Mouse (Mus musculus) MEL (cell line): Measurements from ENCODE around the gene Zfp990. TPM values are rescaled to one million over a fixed set of nuclear protein-coding genes. Genes with fewer than 3 reads are reported as not detected.
"Not testable (repeated sequence)": the region's sequence is repeated elsewhere in the genome, so short reads cannot be mapped to it uniquely, and the experiment has no call there.

Experiments used
- DNase-seq: peaks from one replicate; pipeline ENCODE4 v3.0.0; 2011; ENCODE audit warnings: low read depth, low spot score
- H3K27ac ChIP-seq: 2 replicates; pipeline ENCODE4 v1.5.1; 2012; ENCODE audit warnings: low read depth, mild to moderate bottlenecking, control low read depth, low read length, moderate library complexity; ENCODE audit not compliant: control insufficient read depth
- H3K27me3 ChIP-seq, 2 experiments: fragments of 150-350 bp in 1 of 2; sonication (generic) in 1 of 2; 2 replicates each; pipeline ENCODE4 v1.6.1; 2012; ENCODE audit warnings: low read length in 2 of 2, mild to moderate bottlenecking in 2 of 2, improper control_type of control experiment in 1 of 2, moderate library complexity in 1 of 2; ENCODE audit not compliant: insufficient read depth in 2 of 2, control insufficient read depth in 1 of 2
- H3K36me3 ChIP-seq, 2 experiments: 2 replicates each; pipeline ENCODE4 v1.6.1; 2012 to 2014; ENCODE audit warnings: low read length in 2 of 2, improper control_type of control experiment in 1 of 2, inconsistent platforms in 1 of 2, mild to moderate bottlenecking in 1 of 2; ENCODE audit not compliant: insufficient read depth in 2 of 2, control insufficient read depth in 1 of 2
- H3K4me1 ChIP-seq, 2 experiments: fragments of 150-350 bp in 1 of 2; sonication (generic) in 1 of 2; 2 replicates each; pipeline ENCODE4 v1.6.1; 2012; ENCODE audit warnings: low read length in 2 of 2, improper control_type of control experiment in 1 of 2, mild to moderate bottlenecking in 1 of 2; ENCODE audit not compliant: insufficient read depth in 2 of 2, control insufficient read depth in 1 of 2
- H3K4me3 ChIP-seq, 2 experiments: fragments of 150-350 bp in 1 of 2; sonication (generic) in 1 of 2; 2 replicates each; pipeline ENCODE4 v1.5.1; 2012; ENCODE audit warnings: low read depth in 2 of 2, low read length in 2 of 2, mild to moderate bottlenecking in 2 of 2, moderate library complexity in 2 of 2, control low read depth in 1 of 2, improper control_type of control experiment in 1 of 2; ENCODE audit not compliant: control insufficient read depth in 1 of 2, insufficient read depth in 1 of 2
- H3K79me2 ChIP-seq: 2 replicates; pipeline ENCODE4 v1.6.1; 2012; ENCODE audit warnings: mild to moderate bottlenecking, low read length, moderate library complexity; ENCODE audit not compliant: control insufficient read depth, poor library complexity, insufficient read depth
- H3K9ac ChIP-seq: 2 replicates; pipeline ENCODE4 v1.6.1; 2012; ENCODE audit warnings: low read depth, mild to moderate bottlenecking, control low read depth, low read length, moderate library complexity; ENCODE audit not compliant: control insufficient read depth, poor library complexity, severe bottlenecking
- H3K9me3 ChIP-seq: fragments of 150-350 bp; sonication (generic); replicated peaks from 2 replicates; pipeline ENCODE4 v1.6.1; 2012; ENCODE audit warnings: mild to moderate bottlenecking, low read length, improper control_type of control experiment, moderate library complexity; ENCODE audit not compliant: insufficient read depth
- BHLHE40 ChIP-seq: IDR thresholded peaks from 2 replicates; pipeline ENCODE4 v1.6.1; 2012; ENCODE audit warnings: low read depth, mild to moderate bottlenecking, inconsistent platforms, low read length, improper control_type of control experiment, borderline replicate concordance
- CHD2 ChIP-seq: IDR thresholded peaks from 2 replicates; pipeline ENCODE4 v1.6.1; 2011; ENCODE audit warnings: low read length, improper control_type of control experiment
- CTCF ChIP-seq, 3 experiments: IDR thresholded peaks in 2 of 3; conservative IDR thresholded peaks in 1 of 3; 2 replicates each; pipeline ENCODE4 v1.5.1; 2011 to 2012; ENCODE audit warnings: low read length in 3 of 3, low read depth in 2 of 3, mild to moderate bottlenecking in 2 of 3, improper control_type of control experiment in 1 of 3, inconsistent platforms in 1 of 3, mixed read lengths in 1 of 3, moderate library complexity in 1 of 3; ENCODE audit not compliant: control insufficient read depth in 1 of 3, insufficient read depth in 1 of 3, poor library complexity in 1 of 3, severe bottlenecking in 1 of 3
- E2F4 ChIP-seq: IDR thresholded peaks from 2 replicates; pipeline ENCODE4 v1.6.1; 2011; ENCODE audit warnings: low read depth, low read length, improper control_type of control experiment, borderline replicate concordance
- GATA1 ChIP-seq: IDR thresholded peaks from 2 replicates; pipeline ENCODE4 v1.6.1; 2011; ENCODE audit warnings: low read depth, low read length, improper control_type of control experiment
- MAX ChIP-seq: IDR thresholded peaks from 2 replicates; pipeline ENCODE4 v1.6.1; 2011; ENCODE audit warnings: low read length, improper control_type of control experiment
- MEF2A ChIP-seq: IDR thresholded peaks from 2 replicates; pipeline ENCODE4 v1.6.1; 2014; ENCODE audit warnings: low read depth, mild to moderate bottlenecking, inconsistent platforms, low read length, improper control_type of control experiment; ENCODE audit not compliant: poor library complexity, insufficient replicate concordance, severe bottlenecking; ENCODE audit errors: extremely low read depth
- NRF1 ChIP-seq: IDR thresholded peaks from 2 replicates; pipeline ENCODE4 v1.6.1; 2014; ENCODE audit warnings: low read depth, mild to moderate bottlenecking, inconsistent platforms, low read length, improper control_type of control experiment, moderate library complexity; ENCODE audit not compliant: poor library complexity, insufficient read depth, severe bottlenecking
- POLR2A ChIP-seq, 2 experiments: IDR thresholded peaks; 2 replicates each; pipeline ENCODE4 v1.6.1; 2011 to 2012; ENCODE audit warnings: low read length in 2 of 2, mild to moderate bottlenecking in 2 of 2, control low read depth in 1 of 2, improper control_type of control experiment in 1 of 2, low read depth in 1 of 2, moderate library complexity in 1 of 2; ENCODE audit not compliant: control insufficient read depth in 1 of 2, insufficient read depth in 1 of 2, poor library complexity in 1 of 2
- RAD21 ChIP-seq: IDR thresholded peaks from 2 replicates; pipeline ENCODE4 v1.6.1; 2011; ENCODE audit warnings: mild to moderate bottlenecking, low read depth, low read length, improper control_type of control experiment
- TCF12 ChIP-seq: IDR thresholded peaks from 2 replicates; pipeline ENCODE4 v1.6.1; 2014; ENCODE audit warnings: low read depth, mild to moderate bottlenecking, inconsistent platforms, low read length, improper control_type of control experiment, moderate library complexity
- UBTF ChIP-seq: IDR thresholded peaks from 2 replicates; pipeline ENCODE4 v1.6.1; 2012; ENCODE audit warnings: low read depth, mild to moderate bottlenecking, inconsistent platforms, low read length, improper control_type of control experiment, moderate library complexity, borderline replicate concordance; ENCODE audit not compliant: insufficient read depth
- USF2 ChIP-seq, 2 experiments: IDR thresholded peaks; 2 replicates each; pipeline ENCODE4 v1.6.1; 2011 to 2012; ENCODE audit warnings: improper control_type of control experiment in 2 of 2, low read length in 2 of 2, borderline replicate concordance in 1 of 2, inconsistent platforms in 1 of 2, low read depth in 1 of 2, mild to moderate bottlenecking in 1 of 2; ENCODE audit not compliant: insufficient read depth in 1 of 2
- ZC3H11A ChIP-seq: IDR thresholded peaks from 2 replicates; pipeline ENCODE4 v1.6.1; 2012; ENCODE audit warnings: low read depth, mild to moderate bottlenecking, inconsistent platforms, low read length, improper control_type of control experiment
- ZKSCAN1 ChIP-seq: IDR thresholded peaks from 2 replicates; pipeline ENCODE4 v1.6.1; 2012; ENCODE audit warnings: low read depth, mild to moderate bottlenecking, inconsistent platforms, low read length, improper control_type of control experiment, moderate library complexity
- polyA plus RNA-seq, 2 experiments: library from polyadenylated mRNA; stranded (reverse) in 1 of 2; unstranded in 1 of 2; fragments of >175 nt in 1 of 2; fragments of >200 nt in 1 of 2; gene quantifications; 2 replicates each; pipeline versions ENCODE4 v1.2.1 to v1.2.4; 2012; ENCODE audit warnings: low replicate concordance in 2 of 2, low read depth in 1 of 2; ENCODE audit not compliant: insufficient read length in 2 of 2, insufficient read depth in 1 of 2, missing spikeins in 1 of 2
- total RNA-seq: library from RNA; depleted of rRNA; stranded (reverse); fragments of 300-350 nt; gene quantifications from 2 replicates; pipeline ENCODE4 v1.2.3, GENCODE M21; 2012

Zfp990 gene
- total and polyA plus RNA-seq, 3 experiments: 0.50 to 1.7 TPM; not detected in 1

GRCm38 (mm10) chr4:145545106-145545505 lies 34.5 kb downstream of the Zfp990 start:
- TF ChIP-seq CTCF (IDR thresholded peaks at IDR 0.05 in 2 of 3, conservative IDR thresholded peaks at IDR 0.05 in 1 of 3; ENCODE audit: control insufficient read depth in 1 of 3, insufficient read depth in 1 of 3, low read depth in 2 of 3, low read length in 3 of 3, poor library complexity in 1 of 3, severe bottlenecking in 1 of 3) (peak; percentile 52 to 64 (median 62)), RAD21 (peak; percentile 36)

GRCm38 (mm10) chr4:145545734-145546349 lies 35.3 kb downstream of the Zfp990 start:
- H3K9ac ChIP-seq, DNase-seq, H3K36me3 ChIP-seq, H3K9me3 ChIP-seq, H3K4me1 ChIP-seq, H3K27ac ChIP-seq, H3K4me3 ChIP-seq, H3K79me2 ChIP-seq, H3K27me3 ChIP-seq: not testable (repeated sequence)

More at GRCm38 (mm10) chr4:145545106-145545505, 34.5 kb downstream of the Zfp990 start:
- not testable (repeated sequence) for H3K9me3 ChIP-seq, H3K4me3 ChIP-seq, H3K79me2 ChIP-seq, H3K36me3 ChIP-seq, H3K4me1 ChIP-seq, H3K27ac ChIP-seq, H3K9ac ChIP-seq, H3K27me3 ChIP-seq
- DNase-seq: peak; percentile 42

GRCm38 (mm10) chr4:145546477-145546876 lies 35.9 kb downstream of the Zfp990 start:
- not testable (repeated sequence) for H3K27ac ChIP-seq, H3K27me3 ChIP-seq, H3K79me2 ChIP-seq, H3K9me3 ChIP-seq, H3K4me1 ChIP-seq, H3K9ac ChIP-seq, DNase-seq, H3K4me3 ChIP-seq, H3K36me3 ChIP-seq

GRCm38 (mm10) chr4:145556680-145557079 lies 46.1 kb downstream of the Zfp990 start:
- Histone ChIP-seq H3K36me3 (no peaks in the 10 kb centered on the region), H3K9ac (no peak overlapping the region), H3K4me1 (no peaks in the 10 kb centered on the region), H3K27ac (no peak overlapping the region), H3K79me2 (no peaks in the 10 kb centered on the region), H3K9me3 (no peaks in the 10 kb centered on the region), H3K4me3 (no peak overlapping the region), H3K27me3 (no peaks in the 10 kb centered on the region)
- DNase-seq: no peak
- TF ChIP-seq BHLHE40 (no peak), E2F4 (no peak), ZKSCAN1 (no peak), MAX (no peak), UBTF (no peak), TCF12 (no peak), CHD2 (no peak), POLR2A (IDR thresholded peaks at IDR 0.05; ENCODE audit: control insufficient read depth in 1 of 2, insufficient read depth in 1 of 2, low read depth in 1 of 2, low read length in 2 of 2, poor library complexity in 1 of 2) (no peak), USF2 (IDR thresholded peaks at IDR 0.05; ENCODE audit: borderline replicate concordance in 1 of 2, insufficient read depth in 1 of 2, low read depth in 1 of 2, low read length in 2 of 2) (no peak), NRF1 (no peak), GATA1 (no peak), MEF2A (no peak), ZC3H11A (no peak)
